Mouse (Mus musculus) lung, embryonic 16.5 days (tissue): ENCODE data around the gene Prkce. TPM values are rescaled to one million over a fixed set of nuclear protein-coding genes. Genes with fewer than 3 reads are reported as not detected.
A peak's percentile ranks its signal among the peaks of the same experiment; 100 is the strongest.

Experiments used
- ATAC-seq: fragments of 200-750 bp; cut with Nextera tagmentation; 2 replicates; pipeline ENCODE4 v1.8.0; 2017; ENCODE audit warnings: low read depth, mild to moderate bottlenecking, moderate library complexity
- H3K27ac ChIP-seq: fragments of 300-500 bp; sonication (generic); 2 replicates; pipeline ENCODE4 v1.5.1; 2014; ENCODE audit warnings: mild to moderate bottlenecking, control low read depth, low read length
- H3K27me3 ChIP-seq: fragments of 300-500 bp; sonication (generic); 2 replicates; pipeline ENCODE4 v1.6.1; 2014; ENCODE audit warnings: low read depth, low read length, mixed read lengths; ENCODE audit not compliant: control insufficient read depth, insufficient read depth
- H3K36me3 ChIP-seq: fragments of 300-500 bp; sonication (generic); 2 replicates; pipeline ENCODE4 v1.6.1; 2014; ENCODE audit warnings: low read length; ENCODE audit not compliant: control insufficient read depth, insufficient read depth
- H3K4me1 ChIP-seq: fragments of 300-500 bp; sonication (generic); replicated peaks from 2 replicates; pipeline ENCODE4 v1.6.1; 2014; ENCODE audit warnings: low read length, mixed read lengths; ENCODE audit not compliant: control insufficient read depth, insufficient read depth
- H3K4me2 ChIP-seq: fragments of 300-500 bp; sonication (generic); 2 replicates; pipeline ENCODE4 v1.6.1; 2014; ENCODE audit warnings: low read depth, low read length, control low read depth
- H3K4me3 ChIP-seq: fragments of 300-500 bp; sonication (generic); 2 replicates; pipeline ENCODE4 v1.5.1; 2014; ENCODE audit warnings: mild to moderate bottlenecking, low read length, control low read depth
- H3K9ac ChIP-seq: fragments of 300-500 bp; sonication (generic); 2 replicates; pipeline ENCODE4 v1.6.1; 2014; ENCODE audit warnings: low read length, control low read depth
- H3K9me3 ChIP-seq: fragments of 300-500 bp; sonication (generic); 2 replicates; pipeline ENCODE4 v1.6.1; 2016; ENCODE audit warnings: low read length; ENCODE audit not compliant: control insufficient read depth
- WGBS: fragments of 180-500 bp; shearing (Covaris S2); extraction: QIAGEN DNeasy Blood & Tissue Kit; methylation state at CpG from one replicate; pipeline ENCODE4 v1.1.7; 2014; 5-methylcytosine and 5-hydroxymethylcytosine counted together
- polyA plus RNA-seq: library from polyadenylated mRNA; unstranded; fragments of >200 nt; fragmentation: Nextera tagmentation; extraction: Ambion mirVana; gene quantifications from 2 replicates; pipeline ENCODE4 v1.2.1, GENCODE M21; 2015

The Prkce gene
- polyA plus RNA-seq, 1 experiment from 2014 or later, result 4.9 TPM

GRCm38 (mm10) chr17:86276381-86276780 lies 108.8 kb downstream of the Prkce start:
- Histone ChIP-seq H3K4me1 (peaks cover 34% of the 10 kb centered on the region), H3K9ac (no peak overlapping the region), H3K27me3 (no peaks in the 10 kb centered on the region), H3K36me3 (no peaks in the 10 kb centered on the region), H3K27ac (no peak overlapping the region), H3K4me2 (no peak overlapping the region), H3K9me3 (no peaks in the 10 kb centered on the region), H3K4me3 (no peak overlapping the region)
- no peak for ATAC-seq
- 77% methylated on average over 4 of the region's 4 CpGs for WGBS

GRCm38 (mm10) chr17:86277032-86277798 lies 109.6 kb downstream of the Prkce start:
- Histone ChIP-seq H3K4me2 (no peak overlapping the region), H3K27ac (no peak overlapping the region), H3K9ac (no peak overlapping the region), H3K9me3 (no peaks in the 10 kb centered on the region), H3K36me3 (no peaks in the 10 kb centered on the region), H3K4me3 (no peak overlapping the region), H3K27me3 (no peaks in the 10 kb centered on the region), H3K4me1 (peaks cover 30% of the 10 kb centered on the region)
- 69% methylated on average over 8 of the region's 8 CpGs for WGBS
- ATAC-seq, result no peak

GRCm38 (mm10) chr17:86277999-86278526 lies 110.5 kb downstream of the Prkce start:
- H3K9ac ChIP-seq, result no peak overlapping the region
- 64% methylated on average over 5 of the region's 5 CpGs for WGBS
- no peaks in the 10 kb centered on the region for H3K9me3 ChIP-seq
- H3K27ac ChIP-seq, result no peak overlapping the region
- H3K4me1 ChIP-seq, result peaks cover 23% of the 10 kb centered on the region
- no peak overlapping the region for H3K4me2 ChIP-seq
- no peak for ATAC-seq
- H3K4me3 ChIP-seq, result no peak overlapping the region
- H3K27me3 ChIP-seq, result no peaks in the 10 kb centered on the region
- no peaks in the 10 kb centered on the region for H3K36me3 ChIP-seq

- no peaks in the 10 kb centered on the region for H3K36me3 ChIP-seq
- peaks cover 23% of the 10 kb centered on the region for H3K4me1 ChIP-seq
- no peak overlapping the region for H3K27ac ChIP-seq
- no peak overlapping the region for H3K4me3 ChIP-seq
- 0 out of 2 replicates have a peak, but pooled peaks have one; percentile 41 for ATAC-seq
- H3K9ac ChIP-seq, result no peak overlapping the region
- H3K9me3 ChIP-seq, result no peaks in the 10 kb centered on the region
- WGBS, result 51% methylated on average over 10 of the region's 10 CpGs
- H3K4me2 ChIP-seq, result no peak overlapping the region
- H3K27me3 ChIP-seq, result no peaks in the 10 kb centered on the region
Measured at GRCm38 (mm10) chr17:86279751-86280150, 112.2 kb downstream of the Prkce start.

GRCm38 (mm10) chr17:86283741-86284140 lies 116.2 kb downstream of the Prkce start:
- Histone ChIP-seq H3K4me1 (peaks cover 14% of the 10 kb centered on the region), H3K9me3 (no peaks in the 10 kb centered on the region), H3K9ac (no peak overlapping the region), H3K27me3 (no peaks in the 10 kb centered on the region), H3K36me3 (no peaks in the 10 kb centered on the region), H3K4me2 (no peak overlapping the region), H3K4me3 (no peak overlapping the region), H3K27ac (peak overlapping the region; percentile 32)
- ATAC-seq, result peak; percentile 50
- WGBS, result 27% methylated on average over 5 of the region's 5 CpGs

GRCm38 (mm10) chr17:86285058-86285457 lies 117.5 kb downstream of the Prkce start:
- Histone ChIP-seq H3K4me3 (no peak overlapping the region), H3K9ac (no peak overlapping the region), H3K27ac (no peak overlapping the region), H3K4me2 (no peak overlapping the region), H3K9me3 (no peaks in the 10 kb centered on the region), H3K4me1 (peaks cover 7% of the 10 kb centered on the region), H3K36me3 (no peaks in the 10 kb centered on the region), H3K27me3 (no peaks in the 10 kb centered on the region)
- WGBS, result 85% methylated on average over 5 of the region's 5 CpGs
- ATAC-seq, result no peak

GRCm38 (mm10) chr17:86286747-86287271 lies 119.2 kb downstream of the Prkce start:
- no peak overlapping the region for H3K9ac ChIP-seq
- ATAC-seq, result peak; percentile 44; the same call in 1 of the 2 replicates
- H3K36me3 ChIP-seq, result no peaks in the 10 kb centered on the region
- no peak overlapping the region for H3K27ac ChIP-seq
- no peaks in the 10 kb centered on the region for H3K9me3 ChIP-seq
- H3K4me1 ChIP-seq, result peaks cover 7% of the 10 kb centered on the region
- no peak overlapping the region for H3K4me2 ChIP-seq
- H3K27me3 ChIP-seq, result no peaks in the 10 kb centered on the region
- WGBS, result 56% methylated on average over 7 of the region's 7 CpGs
- H3K4me3 ChIP-seq, result no peak overlapping the region

GRCm38 (mm10) chr17:86292711-86293110 lies 125.1 kb downstream of the Prkce start:
- Histone ChIP-seq H3K4me2 (no peak overlapping the region), H3K4me1 (peaks cover 9% of the 10 kb centered on the region), H3K27ac (no peak overlapping the region; the same call in 1 of the 2 replicates), H3K9ac (no peak overlapping the region), H3K9me3 (no peaks in the 10 kb centered on the region), H3K36me3 (no peaks in the 10 kb centered on the region), H3K27me3 (no peaks in the 10 kb centered on the region), H3K4me3 (no peak overlapping the region)
- peak; percentile 10; the same call in 1 of the 2 replicates for ATAC-seq
- WGBS, result 80% methylated on average over 6 of the region's 6 CpGs

GRCm38 (mm10) chr17:86293247-86293744 lies 125.7 kb downstream of the Prkce start:
- Histone ChIP-seq H3K9ac (no peak overlapping the region), H3K9me3 (no peaks in the 10 kb centered on the region), H3K36me3 (no peaks in the 10 kb centered on the region), H3K27ac (no peak overlapping the region; the same call in 1 of the 2 replicates), H3K4me1 (peaks cover 9% of the 10 kb centered on the region), H3K27me3 (no peaks in the 10 kb centered on the region), H3K4me3 (peak overlapping the region; percentile 25; the same call in 1 of the 2 replicates), H3K4me2 (peak overlapping the region; percentile 43)
- ATAC-seq, result peak; percentile 77
- 34% methylated on average over 9 of the region's 10 CpGs for WGBS
